ENCODE assay signal across 19 mouse cellular contexts in genomic region chr11:43236360-43237039, GRCm38 (mm10).
A peak's percentile ranks its signal among the peaks of the same experiment; 100 is the strongest.
DNase-seq lines count a peak whose midpoint lies in the region; ATAC-seq lines count a peak whose summit lies in the region.
"Had no signal": no experiment of that assay in that cellular context is flagged by ENCODE, and none has a peak within 500 bp of the region (broad histone marks: within the 10 kb centered on the region; RNA-seq: fewer than 3 reads in every experiment).

No protein-coding gene starts in this region.

- no peak overlapping the region for H3K27ac ChIP-seq in forebrain, embryonic 15.5 days (replicated peaks)
- H3K27ac ChIP-seq in forebrain, embryonic 10.5 days = no peak overlapping the region
- H3K27ac ChIP-seq in midbrain, embryonic 16.5 days (ENCODE audit: low read length) = no peak overlapping the region
- no peak overlapping the region for H3K27ac ChIP-seq in midbrain, embryonic 15.5 days
- H3K27ac ChIP-seq: embryonic facial prominence, embryonic 12.5 days; hindbrain, embryonic 10.5 days; hindbrain, embryonic 15.5 days had no signal

- no peaks in the 10 kb centered on the region for H3K9me3 ChIP-seq in forebrain, embryonic 15.5 days
- H3K9me3 ChIP-seq in forebrain, embryonic 10.5 days = no peaks in the 10 kb centered on the region
- H3K9me3 ChIP-seq in midbrain, embryonic 16.5 days (replicated peaks; ENCODE audit: control insufficient read depth, low read length, poor library complexity, severe bottlenecking) = no peaks in the 10 kb centered on the region
- no peaks in the 10 kb centered on the region for H3K9me3 ChIP-seq in midbrain, embryonic 15.5 days
- H3K9me3 ChIP-seq: embryonic facial prominence, embryonic 12.5 days; hindbrain, embryonic 10.5 days; hindbrain, embryonic 15.5 days had no signal

- WGBS in forebrain, embryonic 15.5 days = 42% methylated on average over 8 of the region's 8 CpGs
- 79% methylated on average over 8 of the region's 8 CpGs for WGBS in forebrain, embryonic 10.5 days
- WGBS in midbrain, embryonic 16.5 days = 60% methylated on average over 8 of the region's 8 CpGs
- 55% methylated on average over 8 of the region's 8 CpGs for WGBS in midbrain, embryonic 15.5 days

- no peaks in the 10 kb centered on the region for H3K27me3 ChIP-seq in forebrain, embryonic 15.5 days
- no peaks in the 10 kb centered on the region for H3K27me3 ChIP-seq in forebrain, embryonic 10.5 days (ENCODE audit: poor library complexity, severe bottlenecking)
- no peaks in the 10 kb centered on the region for H3K27me3 ChIP-seq in midbrain, embryonic 16.5 days (ENCODE audit: control insufficient read depth, insufficient read depth, low read depth, low read length)
- H3K27me3 ChIP-seq in midbrain, embryonic 15.5 days (replicated peaks) = no peaks in the 10 kb centered on the region
- H3K27me3 ChIP-seq: embryonic facial prominence, embryonic 12.5 days; heart, embryonic 12.5 days; hindbrain, embryonic 15.5 days had no signal

- H3K4me3 ChIP-seq in forebrain, embryonic 15.5 days = no peak overlapping the region
- no peak overlapping the region for H3K4me3 ChIP-seq in forebrain, embryonic 10.5 days
- no peak overlapping the region for H3K4me3 ChIP-seq in midbrain, embryonic 16.5 days (ENCODE audit: low read depth, low read length)
- H3K4me3 ChIP-seq in midbrain, embryonic 15.5 days = no peak overlapping the region
- H3K4me3 ChIP-seq: embryonic facial prominence, embryonic 12.5 days; heart, embryonic 12.5 days; hindbrain, embryonic 10.5 days; hindbrain, embryonic 15.5 days had no signal

- H3K9ac ChIP-seq in forebrain, embryonic 15.5 days (replicated peaks) = no peak overlapping the region
- no peak overlapping the region for H3K9ac ChIP-seq in midbrain, embryonic 16.5 days (ENCODE audit: low read depth, low read length)
- H3K9ac ChIP-seq in midbrain, embryonic 15.5 days = no peak overlapping the region
- H3K9ac ChIP-seq: embryonic facial prominence, embryonic 12.5 days; heart, embryonic 12.5 days; hindbrain, embryonic 15.5 days had no signal

- H3K4me2 ChIP-seq in forebrain, embryonic 15.5 days (replicated peaks) = no peak overlapping the region
- H3K4me2 ChIP-seq in midbrain, embryonic 16.5 days (ENCODE audit: low read length) = peak overlapping the region; percentile 19; the same call in 1 of the 2 replicates
- H3K4me2 ChIP-seq in midbrain, embryonic 15.5 days = no peak overlapping the region
- H3K4me2 ChIP-seq: embryonic facial prominence, embryonic 12.5 days; heart, embryonic 12.5 days; hindbrain, embryonic 15.5 days had no signal

- DNase-seq in forebrain, embryonic 10.5 days (ENCODE audit: extremely low spot score, low spot score) = no peak
- peak; percentile 26 for DNase-seq in brain, embryonic 18.5 days (ENCODE audit: low read depth, low spot score)
- no peak for DNase-seq in adipocyte (ENCODE audit: low spot score)
- no peak for DNase-seq in urinary bladder, postnatal 10 days (ENCODE audit: low spot score)
- DNase-seq: adrenal gland, postnatal 10 days; cerebellum, adult 2 months; cerebellum, postnatal 10 days; embryo, embryonic 11 days; gastrocnemius, postnatal 10 days; kidney, adult 8-10 months had no signal

- ATAC-seq in forebrain, embryonic 15.5 days (replicated peaks) = peak; percentile 83
- peak; percentile 56; the same call in 1 of the 2 replicates for ATAC-seq in midbrain, embryonic 16.5 days
- ATAC-seq in midbrain, embryonic 15.5 days (replicated peaks) = no peak; the same call in 1 of the 2 replicates
- ATAC-seq: inflammation-experienced regulatory T-cells, adult 6 months; intestine, postnatal 0 days had no signal

- peaks cover 9% of the 10 kb centered on the region; the same call in 1 of the 2 replicates for H3K4me1 ChIP-seq in forebrain, embryonic 15.5 days
- H3K4me1 ChIP-seq in forebrain, embryonic 10.5 days = 0 out of 2 replicates have a peak, but pooled peaks cover 3% of the 10 kb centered on the region
- H3K4me1 ChIP-seq in midbrain, embryonic 16.5 days (ENCODE audit: control insufficient read depth, insufficient read depth, low read length) = peaks cover 7% of the 10 kb centered on the region
- H3K4me1 ChIP-seq in midbrain, embryonic 15.5 days = peaks cover 8% of the 10 kb centered on the region; the same call in 1 of the 2 replicates
- H3K4me1 ChIP-seq: embryonic facial prominence, embryonic 12.5 days; heart, embryonic 12.5 days; hindbrain, embryonic 10.5 days had no signal

- no peaks in the 10 kb centered on the region for H3K36me3 ChIP-seq in forebrain, embryonic 15.5 days
- H3K36me3 ChIP-seq in forebrain, embryonic 10.5 days (replicated peaks) = no peaks in the 10 kb centered on the region
- no peaks in the 10 kb centered on the region for H3K36me3 ChIP-seq in midbrain, embryonic 16.5 days (ENCODE audit: control insufficient read depth, insufficient read depth, low read length)
- no peaks in the 10 kb centered on the region for H3K36me3 ChIP-seq in midbrain, embryonic 15.5 days (replicated peaks)
- H3K36me3 ChIP-seq: embryonic facial prominence, embryonic 12.5 days; heart, embryonic 12.5 days; hindbrain, embryonic 10.5 days; hindbrain, embryonic 15.5 days had no signal
